Mouse (Mus musculus) erythroblast, adult 5-6 weeks (primary cell): ENCODE results near the gene Thbs4. TPM values are rescaled to one million over a fixed set of nuclear protein-coding genes. Genes with fewer than 3 reads are reported as not detected.

Source experiments
- ATAC-seq: replicated peaks from 2 replicates; pipeline ENCODE4 v1.8.0; 2016; ENCODE audit warnings: moderate number of reproducible peaks, mild to moderate bottlenecking, moderate TSS enrichment, inconsistent platforms; ENCODE audit not compliant: poor library complexity, low FRiP score, severe bottlenecking
- total RNA-seq, 2 experiments: library from RNA; stranded (forward) in 1 of 2; stranded (reverse) in 1 of 2; fragments of 150-400 nt in 1 of 2; fragments of 200-764, 138-1000 nt in 1 of 2; gene quantifications; 2 replicates each; pipeline versions ENCODE4 v1.2.3 to v1.2.4; 2015 to 2017; ENCODE audit warnings: low replicate concordance in 2 of 2

Thbs4 gene
- total RNA-seq, 2 experiments from 2014 or later: not detected

GRCm38 (mm10) chr13:92765454-92766242 is 29.0 kb downstream of the Thbs4 start:
- ATAC-seq: no peak

DNA sequence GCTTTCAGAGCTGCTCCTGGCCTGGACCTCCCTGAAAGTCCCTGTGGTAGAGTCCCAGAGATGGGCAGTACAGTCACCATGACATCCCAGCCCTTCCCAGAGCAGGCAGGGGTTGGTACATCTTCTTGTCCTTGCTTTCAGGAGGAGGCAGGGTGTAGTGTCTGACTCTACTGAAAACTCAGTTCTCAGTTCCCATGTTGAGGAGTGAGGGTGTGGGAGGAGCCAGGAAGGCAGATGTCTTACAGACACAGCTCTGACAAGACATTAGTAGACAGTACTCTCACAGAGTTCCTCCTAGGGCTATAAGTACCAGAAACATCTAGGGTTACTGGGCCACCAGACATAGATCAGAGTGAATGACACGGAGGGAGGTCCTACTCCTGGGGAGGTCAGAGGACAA is 32.3 kb downstream of the Thbs4 start:
- no peak for ATAC-seq

DNA sequence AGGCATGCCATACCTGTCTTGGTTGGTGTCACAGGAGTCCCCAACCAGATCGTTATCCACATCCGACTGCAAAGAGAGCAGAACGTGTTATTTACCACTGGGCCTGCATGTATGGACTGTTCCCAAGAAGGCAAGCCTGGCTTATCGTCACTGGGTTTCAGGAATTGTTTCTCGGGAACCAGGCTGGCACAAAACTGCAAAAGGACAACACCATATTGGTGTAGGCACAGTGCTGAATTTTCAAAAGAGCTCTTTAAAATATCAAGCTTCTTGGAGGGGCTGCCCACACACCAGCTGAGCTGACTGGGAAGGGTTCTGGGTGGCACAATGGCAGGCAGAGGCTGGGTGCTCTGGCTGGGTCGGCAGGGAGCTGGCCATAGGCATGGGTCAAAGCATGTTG is 34.1 kb downstream of the Thbs4 start:
- ATAC-seq: no peak

GRCm38 (mm10) chr13:92759096-92759495 is 35.5 kb downstream of the Thbs4 start:
- ATAC-seq: no peak

GRCm38 (mm10) chr13:92757972-92758585 is 36.5 kb downstream of the Thbs4 start:
- no peak for ATAC-seq

GRCm38 (mm10) chr13:92755036-92755435 is 39.6 kb downstream of the Thbs4 start:
- ATAC-seq: no peak

DNA sequence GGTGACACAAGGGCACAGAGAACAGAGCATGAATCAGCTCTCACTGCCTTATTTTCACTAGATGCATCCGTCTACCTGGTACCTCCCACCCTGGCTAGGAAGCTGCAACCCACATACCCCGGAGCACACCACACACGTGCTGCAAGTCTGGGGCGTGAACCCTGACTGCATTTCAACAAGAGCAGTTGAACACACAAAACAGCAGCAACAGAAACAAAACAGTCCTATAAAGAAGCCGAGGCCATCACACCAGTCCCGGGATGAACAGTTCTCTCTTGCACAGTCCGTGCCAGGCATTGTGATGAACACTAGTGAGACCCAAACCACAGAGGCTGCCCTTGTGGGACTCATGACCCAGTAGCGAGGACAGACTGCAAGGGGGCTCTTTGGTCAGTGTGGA is 40.9 kb downstream of the Thbs4 start:
- no peak for ATAC-seq

DNA sequence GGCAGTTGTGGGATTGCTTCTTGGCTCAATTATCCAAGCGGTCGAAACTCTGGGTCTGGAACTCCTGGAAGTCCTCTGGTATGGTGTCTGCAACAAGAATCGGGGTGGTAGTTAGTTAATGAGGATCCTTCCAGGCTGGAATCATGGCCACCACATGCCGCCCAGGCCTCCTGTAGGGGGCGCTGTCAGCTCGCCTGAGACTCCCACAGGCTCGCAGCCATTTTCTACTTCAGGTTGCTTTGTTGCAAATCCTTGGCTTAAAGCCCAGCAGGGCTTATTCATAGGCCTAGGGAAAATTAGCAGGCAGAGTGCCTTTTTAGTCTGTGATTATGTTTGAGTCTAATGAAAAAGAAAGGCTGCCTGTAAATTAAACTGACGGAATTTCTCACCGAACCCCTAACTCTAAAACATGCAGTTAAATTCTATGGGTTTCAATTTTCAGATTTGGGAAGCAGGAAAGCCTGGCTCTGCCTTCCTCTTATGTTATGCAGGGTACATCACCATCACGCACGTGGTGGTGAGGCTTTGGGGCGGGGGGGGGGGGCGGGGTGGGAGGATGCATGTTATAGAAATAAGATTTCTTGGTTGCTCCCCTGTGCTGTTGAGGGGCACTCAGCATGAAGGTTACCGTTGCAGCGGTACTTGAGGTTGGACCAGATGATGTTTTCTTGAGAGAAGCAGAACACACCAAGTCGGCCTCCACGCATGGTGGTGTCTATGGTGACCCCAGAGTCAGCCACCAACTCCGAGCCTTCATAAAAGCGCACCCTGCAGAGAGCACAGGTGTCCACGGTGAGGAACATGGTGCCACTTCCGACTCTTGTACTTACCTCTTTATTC is 42.7 kb downstream of the Thbs4 start:
- ATAC-seq: no peak

DNA sequence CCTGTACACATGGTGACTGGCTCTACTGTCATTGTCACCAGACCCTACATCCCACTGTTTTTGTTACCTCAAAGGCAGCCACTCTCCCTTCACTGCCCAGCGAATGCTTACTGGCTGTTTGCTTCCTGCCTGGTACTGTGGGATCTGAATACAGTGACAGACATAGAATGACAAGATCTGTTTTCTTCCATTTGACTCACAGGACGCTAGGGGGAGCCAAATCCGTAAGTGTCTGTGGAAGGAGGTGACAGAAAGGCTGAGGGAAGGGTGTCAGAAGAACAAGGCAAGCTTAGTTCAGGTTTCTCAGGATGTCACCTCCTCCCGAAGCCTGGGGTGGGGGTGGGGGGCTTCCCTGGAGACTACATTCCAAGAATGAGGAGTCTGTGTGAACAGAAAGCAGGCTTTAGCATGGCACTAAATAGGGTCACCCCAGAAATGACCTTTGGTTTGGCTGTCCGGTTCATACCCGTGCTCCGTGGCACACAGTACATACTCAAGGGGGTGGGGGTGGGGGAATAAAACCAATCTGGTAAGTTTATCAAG is 43.6 kb downstream of the Thbs4 start:
- ATAC-seq: peak; percentile 63; the same call in 1 of the 2 replicates

GRCm38 (mm10) chr13:92743337-92743736 is 51.3 kb downstream of the Thbs4 start:
- no peak for ATAC-seq

GRCm38 (mm10) chr13:92742886-92743285 is 51.7 kb downstream of the Thbs4 start:
- ATAC-seq: no peak

DNA sequence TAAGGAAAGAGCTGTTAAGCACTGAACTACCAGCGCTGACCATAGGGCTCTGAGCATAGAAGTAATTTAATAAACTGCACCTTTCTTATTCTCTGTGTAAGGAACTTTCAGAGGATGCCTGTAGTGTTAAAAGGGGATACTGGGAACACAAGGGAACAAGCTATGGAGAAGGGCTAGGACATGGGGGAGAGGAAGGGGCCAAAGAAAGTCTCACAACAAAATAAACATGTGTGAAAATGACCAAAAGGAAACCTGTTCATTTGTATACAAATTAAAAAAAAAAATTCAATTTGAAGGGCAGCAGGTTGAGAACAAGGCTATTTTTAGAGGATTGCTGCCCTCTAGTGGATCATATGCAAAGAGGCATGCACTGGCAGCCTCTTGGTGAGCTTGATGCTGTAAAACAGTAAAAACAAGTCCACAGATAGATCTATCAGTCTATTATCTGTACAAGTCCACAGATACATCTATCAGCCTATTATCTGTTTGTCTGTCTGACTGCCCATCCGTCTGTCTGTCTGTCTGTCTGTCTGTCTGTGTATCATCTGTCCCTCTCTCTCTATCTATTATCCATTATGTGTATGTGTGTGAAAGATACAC is 53.8 kb downstream of the Thbs4 start:
- ATAC-seq: peak; percentile 75

DNA sequence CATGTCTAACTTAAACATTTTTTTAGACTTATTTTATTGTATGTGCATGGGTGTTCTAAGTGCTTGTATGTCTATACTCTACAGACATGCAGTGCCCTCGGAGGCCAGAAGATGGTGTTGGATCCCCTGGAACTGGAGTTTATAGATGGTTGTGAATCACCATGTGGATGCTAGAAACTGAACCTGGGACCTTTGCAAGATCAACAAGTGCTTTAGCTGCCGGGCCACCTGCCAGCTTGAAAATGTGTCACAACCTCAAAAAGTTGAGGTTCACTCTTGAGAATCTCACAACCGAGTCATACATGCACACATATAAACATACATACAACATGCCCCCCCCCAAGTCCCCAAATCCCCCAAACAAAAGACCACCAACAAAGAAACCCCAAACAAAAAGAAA is 54.8 kb downstream of the Thbs4 start:
- ATAC-seq: no peak

DNA sequence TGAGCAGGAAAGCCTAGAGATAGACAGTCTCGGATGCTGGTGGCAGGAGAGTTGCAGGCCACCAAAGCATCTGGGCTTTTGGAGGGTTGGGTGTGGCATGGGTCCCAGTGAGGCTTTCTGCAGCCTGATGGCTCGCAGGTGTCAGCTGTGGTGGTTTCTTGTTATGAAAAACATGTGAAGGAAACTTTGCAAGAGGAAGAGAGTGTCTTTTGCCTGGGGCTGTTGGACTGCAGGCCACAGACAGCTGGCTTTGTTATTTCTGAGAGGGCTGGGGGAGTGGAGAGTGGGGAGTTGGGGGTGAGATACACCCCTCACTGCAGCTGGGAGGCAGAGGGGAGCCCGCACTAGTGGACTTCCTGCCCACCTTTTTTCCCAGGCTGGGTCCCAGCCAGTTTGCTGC is 55.8 kb downstream of the Thbs4 start:
- ATAC-seq: no peak

DNA sequence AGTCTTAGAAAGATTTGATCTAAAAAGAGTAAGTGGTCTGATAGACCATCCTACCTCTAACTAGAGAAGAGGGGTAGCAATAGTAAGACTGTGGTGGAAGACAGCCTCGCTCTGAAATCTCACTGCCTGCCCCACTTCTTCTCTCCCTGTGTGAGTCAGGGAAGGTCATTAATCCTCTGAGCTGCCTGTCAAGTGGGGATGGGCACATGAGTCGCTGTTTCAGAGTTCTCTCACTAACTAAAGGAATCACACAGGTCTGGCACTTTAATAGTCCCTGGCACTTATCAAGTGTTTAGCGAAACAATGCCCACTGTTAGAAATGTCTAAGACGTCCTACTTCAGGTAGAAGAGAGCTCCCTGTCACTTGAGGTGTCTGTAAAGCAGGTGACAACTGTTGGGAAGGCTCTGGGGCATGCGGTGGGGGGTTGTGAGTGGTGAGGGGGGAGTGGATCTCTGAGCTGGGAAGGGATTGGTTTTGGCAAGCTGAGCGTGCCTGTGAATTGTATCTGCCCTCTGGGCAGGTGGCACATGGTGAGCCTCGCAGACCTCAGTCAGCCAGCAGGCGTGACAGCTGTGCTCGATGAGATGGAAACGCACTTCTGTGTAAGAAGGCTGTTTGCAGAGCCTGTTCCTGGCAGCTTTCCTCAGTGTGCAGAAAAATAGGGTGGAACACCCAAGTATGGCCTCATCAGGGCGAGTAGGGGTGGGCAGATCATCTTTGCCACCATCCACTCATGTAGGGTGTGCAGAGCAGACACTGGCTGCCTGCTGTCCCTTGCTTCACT is 57.9 kb downstream of the Thbs4 start:
- no peak for ATAC-seq

- ATAC-seq: no peak
These were observed 58.9 kb downstream of the Thbs4 start for GRCm38 (mm10) chr13:92735693-92736092.

GRCm38 (mm10) chr13:92733741-92734140 is 60.9 kb downstream of the Thbs4 start:
- no peak for ATAC-seq

DNA sequence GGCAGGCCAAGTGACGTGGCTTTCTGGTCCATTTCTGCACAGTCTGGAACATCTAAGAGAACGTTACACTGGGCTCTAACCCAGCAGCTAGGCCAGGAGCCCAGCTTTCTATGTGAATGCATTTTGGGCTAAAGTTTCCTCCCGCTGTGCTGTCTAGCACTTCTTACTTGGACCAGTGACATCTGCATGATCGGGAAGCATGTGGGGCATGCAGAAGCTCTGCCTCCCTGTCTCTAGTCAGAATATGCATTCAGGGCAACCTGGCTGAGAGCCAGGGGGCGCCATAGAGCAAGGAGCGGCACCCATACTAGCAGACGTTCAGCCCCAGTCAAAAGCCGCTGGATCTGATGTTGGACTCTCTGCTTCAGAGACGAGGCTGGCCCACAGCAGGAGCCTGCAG is 61.4 kb downstream of the Thbs4 start:
- peak; percentile 58; the same call in 1 of the 2 replicates for ATAC-seq

- ATAC-seq: no peak
These were observed 61.8 kb downstream of the Thbs4 start for GRCm38 (mm10) chr13:92732836-92733235.
